Mouse (Mus musculus) bone marrow, adult 2 months (tissue): ENCODE data around the gene Rangap1. TPM values are rescaled to one million over a fixed set of nuclear protein-coding genes. Genes with fewer than 3 reads are reported as not detected.

Source experiments
- H3K27ac ChIP-seq: fragments of 200-500 bp; 2 replicates; pipeline ENCODE4 v1.5.1; 2012; ENCODE audit warnings: low read depth, mild to moderate bottlenecking, control low read depth, inconsistent platforms, low read length; ENCODE audit not compliant: control insufficient read depth, poor library complexity, insufficient read depth
- H3K4me1 ChIP-seq: fragments of 200-500 bp; 2 replicates; pipeline ENCODE4 v1.6.1; 2011; ENCODE audit warnings: low read length; ENCODE audit not compliant: control insufficient read depth, insufficient read depth
- H3K4me3 ChIP-seq: fragments of 200-500 bp; replicated peaks from 2 replicates; pipeline ENCODE3; 2011; ENCODE audit warnings: mild to moderate bottlenecking, low read depth, low read length, control low read depth; ENCODE audit not compliant: control insufficient read depth
- CTCF ChIP-seq: fragments of 200-500 bp; IDR thresholded peaks from 2 replicates; pipeline ENCODE4 v1.5.1; 2011; ENCODE audit warnings: low read length, control low read depth; ENCODE audit not compliant: control insufficient read depth, insufficient read depth
- POLR2A ChIP-seq: fragments of 200-500 bp; IDR thresholded peaks from 2 replicates; pipeline ENCODE4 v1.6.1; 2011; ENCODE audit warnings: low read depth, mild to moderate bottlenecking, control low read depth, low read length, borderline replicate concordance; ENCODE audit not compliant: control insufficient read depth
- WGBS: fragments of 180-500 bp; shearing (Covaris S2); methylation state at CpG from one replicate; pipeline ENCODE4 v1.1.7; 2018; 5-methylcytosine and 5-hydroxymethylcytosine counted together
- polyA plus RNA-seq: library from polyadenylated mRNA; stranded (reverse); fragments of >200 nt; gene quantifications from 2 replicates; pipeline ENCODE4 v1.2.4, GENCODE M21; 2011; ENCODE audit warnings: low replicate concordance; ENCODE audit not compliant: missing spikeins, insufficient read depth, insufficient read length

Gene Rangap1
- 66.5 and 91.3 TPM in 2 replicates for polyA plus RNA-seq

GRCm38 (mm10) chr15:81744992-81745600, at the start of gene Rangap1, which contains the start of gene Zc3h7b:
TSS of gene Rangap1 (minus strand) at chr15:81745530.
TSS of gene Zc3h7b (plus strand) at chr15:81745057.
- Histone ChIP-seq H3K27ac (peak within 1 kb of the TSS; percentile 63; the same call in 1 of the 2 replicates), H3K4me1 (no peaks in the 10 kb centered on the region), H3K4me3 (peak within 1 kb of the TSS; percentile 89)
- TF ChIP-seq POLR2A = no peak; the same call in 1 of the 2 replicates
- no peak for TF ChIP-seq CTCF
- under 1% methylated on average over 65 of the region's 65 CpGs for WGBS

- H3K4me1 ChIP-seq = no peaks in the 10 kb centered on the region
- no peak overlapping the region for H3K4me3 ChIP-seq
- H3K27ac ChIP-seq = no peak overlapping the region
- TF ChIP-seq CTCF (no peak), POLR2A (no peak)
- 81% methylated on average over 9 of the region's 9 CpGs for WGBS
Measured at GRCm38 (mm10) chr15:81792444-81792843, 47.1 kb upstream of the Rangap1 start.

- TF ChIP-seq CTCF (no peak), POLR2A (no peak)
- no peaks in the 10 kb centered on the region for H3K4me1 ChIP-seq
- H3K4me3 ChIP-seq = no peak overlapping the region
- no peak overlapping the region for H3K27ac ChIP-seq
- WGBS = 94% methylated on average over 13 of the region's 13 CpGs
Measured at GRCm38 (mm10) chr15:81787525-81787924, 42.2 kb upstream of the Rangap1 start.

- WGBS = 92% methylated on average over 8 of the region's 8 CpGs
- TF ChIP-seq POLR2A (no peak), CTCF (no peak)
- no peak overlapping the region for H3K4me3 ChIP-seq
- H3K4me1 ChIP-seq = no peaks in the 10 kb centered on the region
- no peak overlapping the region for H3K27ac ChIP-seq
Measured at GRCm38 (mm10) chr15:81785701-81786100, 40.4 kb upstream of the Rangap1 start.

GRCm38 (mm10) chr15:81784762-81785161, 39.4 kb upstream of the Rangap1 start:
- 76% methylated on average over 5 of the region's 5 CpGs for WGBS
- Histone ChIP-seq H3K27ac (no peak overlapping the region), H3K4me3 (no peak overlapping the region), H3K4me1 (no peaks in the 10 kb centered on the region)
- peak; percentile 3; the same call in 1 of the 2 replicates for TF ChIP-seq CTCF
- TF ChIP-seq POLR2A = no peak

- Histone ChIP-seq H3K4me1 (no peaks in the 10 kb centered on the region), H3K4me3 (no peak overlapping the region)
- no peak for TF ChIP-seq POLR2A
- no peak for TF ChIP-seq CTCF
Measured at GRCm38 (mm10) chr15:81781816-81782215, 36.5 kb upstream of the Rangap1 start.

GRCm38 (mm10) chr15:81776631-81777422, 31.5 kb upstream of the Rangap1 start:
- WGBS = 67% methylated on average over 11 of the region's 11 CpGs
- H3K27ac ChIP-seq = no peak overlapping the region
- no peaks in the 10 kb centered on the region for H3K4me1 ChIP-seq
- H3K4me3 ChIP-seq = no peak overlapping the region
- TF ChIP-seq POLR2A = no peak
- no peak for TF ChIP-seq CTCF

More at GRCm38 (mm10) chr15:81781816-81782215, 36.5 kb upstream of the Rangap1 start:
- no peak overlapping the region for H3K27ac ChIP-seq
- 75% methylated on average over 7 of the region's 7 CpGs for WGBS

GRCm38 (mm10) chr15:81774505-81775171, 29.3 kb upstream of the Rangap1 start:
- Histone ChIP-seq H3K4me3 (no peak overlapping the region), H3K27ac (no peak overlapping the region), H3K4me1 (no peaks in the 10 kb centered on the region)
- no peak for TF ChIP-seq CTCF
- no peak for TF ChIP-seq POLR2A
- WGBS = 86% methylated on average over 15 of the region's 15 CpGs
